Mouse (Mus musculus) intestine, postnatal 0 days (tissue): ENCODE measurements around the gene Spryd3. TPM values are rescaled to one million over a fixed set of nuclear protein-coding genes. Genes with fewer than 3 reads are reported as not detected.
A peak's percentile ranks its signal among the peaks of the same experiment; 100 is the strongest.

Source experiments
- ATAC-seq: fragments of 200-750 bp; cut with Nextera tagmentation; 2 replicates; pipeline ENCODE4 v1.8.0; 2017; ENCODE audit warnings: mild to moderate bottlenecking, moderate TSS enrichment, moderate library complexity
- H3K27ac ChIP-seq: fragments of 300-500 bp; sonication (generic); 2 replicates; pipeline ENCODE4 v1.5.1; 2014; ENCODE audit warnings: mild to moderate bottlenecking, low read depth, low read length, moderate library complexity
- H3K27me3 ChIP-seq: fragments of 300-500 bp; sonication (generic); replicated peaks from 2 replicates; pipeline ENCODE4 v1.6.1; 2014; ENCODE audit warnings: low read length, mixed read lengths; ENCODE audit not compliant: control insufficient read depth, insufficient read depth
- H3K36me3 ChIP-seq: fragments of 300-500 bp; sonication (generic); 2 replicates; pipeline ENCODE4 v1.6.1; 2014; ENCODE audit warnings: mild to moderate bottlenecking, moderate library complexity; ENCODE audit not compliant: control insufficient read depth, insufficient read depth
- H3K4me1 ChIP-seq: fragments of 300-500 bp; sonication (generic); replicated peaks from 2 replicates; pipeline ENCODE4 v1.6.1; 2014; ENCODE audit warnings: antibody characterized with exemption, low read length, mixed read lengths; ENCODE audit not compliant: control insufficient read depth, insufficient read depth
- H3K4me2 ChIP-seq: fragments of 300-500 bp; sonication (generic); replicated peaks from 2 replicates; pipeline ENCODE4 v1.6.1; 2014; ENCODE audit warnings: low read depth, mild to moderate bottlenecking, moderate library complexity
- H3K4me3 ChIP-seq: fragments of 300-500 bp; sonication (generic); 2 replicates; pipeline ENCODE4 v1.5.1; 2014; ENCODE audit warnings: low read depth, low read length
- H3K9ac ChIP-seq: fragments of 300-500 bp; sonication (generic); 2 replicates; pipeline ENCODE4 v1.6.1; 2014; ENCODE audit warnings: mild to moderate bottlenecking, low read depth, low read length
- H3K9me3 ChIP-seq: fragments of 300-500 bp; sonication (generic); 2 replicates; pipeline ENCODE4 v1.6.1; 2016; ENCODE audit warnings: mixed run types; ENCODE audit not compliant: control insufficient read depth
- CTCF ChIP-seq: sonication (generic); IDR thresholded peaks from 2 replicates; pipeline ENCODE4 v1.5.1; 2016; ENCODE audit warnings: low read depth, mild to moderate bottlenecking, control low read depth, antibody characterized with exemption, moderate library complexity
- WGBS: fragments of 180-500 bp; shearing (Covaris S2); extraction: QIAGEN DNeasy Blood & Tissue Kit; methylation state at CpG from one replicate; pipeline ENCODE4 v1.1.7; 2014; 5-methylcytosine and 5-hydroxymethylcytosine counted together
- polyA plus RNA-seq: library from polyadenylated mRNA; unstranded; fragments of >200 nt; fragmentation: Nextera tagmentation; extraction: Ambion mirVana; gene quantifications from 2 replicates; pipeline ENCODE4 v1.2.1, GENCODE M21; 2015

Spryd3 gene
- polyA plus RNA-seq, 1 experiment from 2014 or later, result 26.3 TPM

- 72% methylated on average over 2 of the region's 2 CpGs for WGBS
- Histone ChIP-seq H3K4me3 (no peak overlapping the region), H3K4me1 (no peaks in the 10 kb centered on the region), H3K27ac (no peak overlapping the region), H3K27me3 (no peaks in the 10 kb centered on the region), H3K9ac (no peak overlapping the region), H3K36me3 (peaks cover 70% of the 10 kb centered on the region), H3K9me3 (no peaks in the 10 kb centered on the region), H3K4me2 (no peak overlapping the region)
- TF ChIP-seq CTCF, result no peak
- no peak for ATAC-seq
Observed at GRCm38 (mm10) chr15:102126303-102126702, 9.7 kb downstream of the Spryd3 start.

- no peak for ATAC-seq
- peaks cover 4% of the 10 kb centered on the region; the same call in 1 of the 2 replicates for H3K4me1 ChIP-seq
Observed at GRCm38 (mm10) chr15:102120530-102120929, 15.5 kb downstream of the Spryd3 start.

GRCm38 (mm10) chr15:102119831-102120170 lies 16.2 kb downstream of the Spryd3 start:
- no peak for TF ChIP-seq CTCF
- Histone ChIP-seq H3K4me1 (peaks cover 4% of the 10 kb centered on the region; the same call in 1 of the 2 replicates), H3K36me3 (peaks cover 76% of the 10 kb centered on the region), H3K4me3 (no peak overlapping the region), H3K27ac (no peak overlapping the region), H3K9ac (no peak overlapping the region), H3K27me3 (no peaks in the 10 kb centered on the region), H3K4me2 (no peak overlapping the region), H3K9me3 (no peaks in the 10 kb centered on the region)
- ATAC-seq, result no peak
- WGBS, result 79% methylated on average over 2 of the region's 2 CpGs

More at GRCm38 (mm10) chr15:102120530-102120929, 15.5 kb downstream of the Spryd3 start:
- WGBS, result 89% methylated on average over 5 of the region's 5 CpGs
- Histone ChIP-seq H3K4me3 (no peak overlapping the region), H3K27me3 (no peaks in the 10 kb centered on the region), H3K27ac (no peak overlapping the region), H3K9me3 (no peaks in the 10 kb centered on the region), H3K9ac (no peak overlapping the region), H3K4me2 (no peak overlapping the region), H3K36me3 (peaks cover 74% of the 10 kb centered on the region)
- TF ChIP-seq CTCF, result no peak

- Histone ChIP-seq H3K4me2 (no peak overlapping the region), H3K4me3 (no peak overlapping the region), H3K27ac (0 out of 2 replicates have a peak overlapping the region, but pooled peaks have one; percentile 15), H3K4me1 (peaks cover 4% of the 10 kb centered on the region; the same call in 1 of the 2 replicates), H3K9ac (no peak overlapping the region), H3K9me3 (no peaks in the 10 kb centered on the region), H3K27me3 (no peaks in the 10 kb centered on the region), H3K36me3 (peaks cover 75% of the 10 kb centered on the region)
- no peak for TF ChIP-seq CTCF
- no peak for ATAC-seq
- WGBS, result 78% methylated on average over 8 of the region's 8 CpGs
Observed at GRCm38 (mm10) chr15:102119121-102119830, 16.8 kb downstream of the Spryd3 start.

GRCm38 (mm10) chr15:102118591-102118990 lies 17.4 kb downstream of the Spryd3 start:
- Histone ChIP-seq H3K27ac (no peak overlapping the region), H3K9ac (no peak overlapping the region), H3K9me3 (no peaks in the 10 kb centered on the region), H3K4me2 (no peak overlapping the region), H3K36me3 (peaks cover 82% of the 10 kb centered on the region), H3K4me1 (peaks cover 4% of the 10 kb centered on the region; the same call in 1 of the 2 replicates), H3K4me3 (no peak overlapping the region), H3K27me3 (no peaks in the 10 kb centered on the region)
- ATAC-seq, result no peak
- WGBS, result 88% methylated on average over 4 of the region's 4 CpGs
- TF ChIP-seq CTCF, result no peak

GRCm38 (mm10) chr15:102117461-102118443 lies 18.3 kb downstream of the Spryd3 start:
- H3K27ac ChIP-seq, result no peak overlapping the region
- no peaks in the 10 kb centered on the region for H3K27me3 ChIP-seq
- no peaks in the 10 kb centered on the region for H3K9me3 ChIP-seq
- H3K4me2 ChIP-seq, result no peak overlapping the region
- 74% methylated on average over 19 of the region's 19 CpGs for WGBS
- H3K36me3 ChIP-seq, result peaks cover 87% of the 10 kb centered on the region
- TF ChIP-seq CTCF, result peak; percentile 71
- H3K4me1 ChIP-seq, result peaks cover 4% of the 10 kb centered on the region; the same call in 1 of the 2 replicates
- no peak overlapping the region for H3K9ac ChIP-seq
- ATAC-seq, result no peak
- H3K4me3 ChIP-seq, result no peak overlapping the region
